Mouse (Mus musculus): ENCODE measurements around the gene Slc36a3. TPM values are rescaled to one million over a fixed set of nuclear protein-coding genes. Genes with fewer than 3 reads are reported as not detected.
"Not testable (repeated sequence)": the region's sequence is repeated elsewhere in the genome, so short reads cannot be mapped to it uniquely, and the experiment has no call there.

The Slc36a3 gene
- polyA plus RNA-seq, 1 experiment, result 0.06 TPM

- DNase-seq (ENCODE audit: low spot score), result no peak
These were observed 4.7 kb downstream of the Slc36a3 start for GRCm38 (mm10) chr11:55146855-55147254.

GRCm38 (mm10) chr11:55144011-55144410 lies 7.5 kb downstream of the Slc36a3 start:
- DNase-seq (ENCODE audit: low spot score), result no peak

- DNase-seq (ENCODE audit: low spot score), result no peak
These were observed 10.0 kb downstream of the Slc36a3 start for GRCm38 (mm10) chr11:55141502-55141901.

GRCm38 (mm10) chr11:55137646-55138045 lies 13.9 kb downstream of the Slc36a3 start:
- DNase-seq (ENCODE audit: low spot score), result no peak

GRCm38 (mm10) chr11:55136770-55137547 lies 14.5 kb downstream of the Slc36a3 start:
- no peak for DNase-seq (ENCODE audit: low spot score)

- no peak for DNase-seq (ENCODE audit: low spot score)
These were observed 16.6 kb downstream of the Slc36a3 start for GRCm38 (mm10) chr11:55134871-55135270.

- no peak for DNase-seq (ENCODE audit: low spot score)
These were observed 17.1 kb downstream of the Slc36a3 start for GRCm38 (mm10) chr11:55134407-55134806.

GRCm38 (mm10) chr11:55133204-55133603 lies 18.3 kb downstream of the Slc36a3 start:
- no peak for DNase-seq (ENCODE audit: low spot score)

- no peak for DNase-seq (ENCODE audit: low spot score)
These were observed 19.6 kb downstream of the Slc36a3 start for GRCm38 (mm10) chr11:55131946-55132345.

- no peak for DNase-seq (ENCODE audit: low spot score)
These were observed 20.3 kb downstream of the Slc36a3 start for GRCm38 (mm10) chr11:55131077-55131742.

GRCm38 (mm10) chr11:55128411-55128810 lies 23.1 kb downstream of the Slc36a3 start:
- no peak for DNase-seq (ENCODE audit: low spot score)

- DNase-seq (ENCODE audit: low spot score), result no peak
These were observed 23.6 kb downstream of the Slc36a3 start for GRCm38 (mm10) chr11:55127937-55128336.

GRCm38 (mm10) chr11:55126663-55127062 lies 24.8 kb downstream of the Slc36a3 start:
- DNase-seq (ENCODE audit: low spot score), result no peak

GRCm38 (mm10) chr11:55121430-55121829 lies 30.1 kb downstream of the Slc36a3 start:
- no peak for DNase-seq (ENCODE audit: low spot score)

GRCm38 (mm10) chr11:55120821-55121271 lies 30.7 kb downstream of the Slc36a3 start:
- no peak for DNase-seq (ENCODE audit: low spot score)

- DNase-seq (ENCODE audit: low spot score), result no peak
These were observed 31.2 kb downstream of the Slc36a3 start for GRCm38 (mm10) chr11:55120279-55120678.

GRCm38 (mm10) chr11:55117031-55117430 lies 34.5 kb downstream of the Slc36a3 start:
- no peak for DNase-seq (ENCODE audit: low spot score)

GRCm38 (mm10) chr11:55116004-55116403 lies 35.5 kb downstream of the Slc36a3 start:
- DNase-seq (ENCODE audit: low spot score), result no peak

- no peak for DNase-seq (ENCODE audit: low spot score)
These were observed 37.2 kb downstream of the Slc36a3 start for GRCm38 (mm10) chr11:55114291-55114690.

- DNase-seq (ENCODE audit: low spot score), result not testable (repeated sequence)
These were observed 37.7 kb downstream of the Slc36a3 start for GRCm38 (mm10) chr11:55113861-55114250.

- DNase-seq (ENCODE audit: low spot score), result no peak
These were observed 38.2 kb downstream of the Slc36a3 start for GRCm38 (mm10) chr11:55113209-55113860.

- DNase-seq (ENCODE audit: low spot score), result no peak
These were observed 40.8 kb downstream of the Slc36a3 start for GRCm38 (mm10) chr11:55110566-55111169.
